Mouse (Mus musculus): ENCODE results near the gene Kdm6a. TPM values are rescaled to one million over a fixed set of nuclear protein-coding genes. Genes with fewer than 3 reads are reported as not detected.

Kdm6a gene
- total and polyA plus RNA-seq, 3 experiments: 19.6 to 20.1 TPM; not detected in 1

DNA sequence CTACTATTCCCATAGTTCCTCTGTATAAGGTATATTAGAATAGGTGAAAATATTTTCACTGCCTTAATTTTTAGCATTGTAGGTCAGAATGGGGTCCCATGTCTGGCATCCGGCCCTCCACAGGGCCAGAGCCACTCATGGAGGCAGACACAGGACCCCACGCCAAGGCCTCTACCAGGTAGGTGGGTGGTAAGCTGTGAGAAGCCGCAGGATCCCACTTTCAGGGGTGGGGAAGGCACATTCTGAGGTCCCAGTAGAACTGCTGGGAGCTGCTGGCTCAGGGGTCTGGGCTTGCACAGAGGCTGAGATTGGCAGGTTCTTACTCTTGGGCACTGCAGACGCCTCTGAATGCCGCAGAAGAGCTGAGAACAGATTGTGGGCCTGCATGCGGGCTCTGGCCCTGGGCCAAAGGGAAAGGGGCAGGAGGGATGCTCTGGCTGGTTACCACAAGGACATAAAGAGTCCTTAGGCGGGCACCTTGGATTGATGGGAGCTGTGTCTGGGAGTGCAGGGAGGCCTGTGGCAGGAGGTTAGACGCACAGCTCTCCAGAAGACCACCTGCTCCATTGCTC, 95.9 kb downstream of the Kdm6a start:
- DNase-seq (ENCODE audit: low read depth, low spot score): no peak
- Histone ChIP-seq H3K79me2 (ENCODE audit: control insufficient read depth, insufficient read depth, low read length, poor library complexity) (no peaks in the 10 kb centered on the region), H3K9ac (ENCODE audit: control insufficient read depth, low read depth, low read length, poor library complexity, severe bottlenecking) (no peak overlapping the region), H3K9me3 (replicated peaks; ENCODE audit: insufficient read depth, low read length) (no peaks in the 10 kb centered on the region), H3K36me3 (ENCODE audit: control insufficient read depth in 1 of 2, insufficient read depth in 2 of 2, low read length in 2 of 2) (peaks cover under 1 to 4% of the 10 kb centered on the region in 2 experiments; a peak in 3 of 4 replicates), H3K27ac (ENCODE audit: control insufficient read depth, low read depth, low read length) (no peak overlapping the region), H3K27me3 (ENCODE audit: control insufficient read depth in 1 of 2, insufficient read depth in 2 of 2, low read length in 2 of 2) (no peaks in the 10 kb centered on the region), H3K4me1 (ENCODE audit: control insufficient read depth in 1 of 2, insufficient read depth in 2 of 2, low read length in 2 of 2) (peaks cover 0 to 2% of the 10 kb centered on the region in 2 experiments; a peak in 1 of 4 replicates), H3K4me3 (ENCODE audit: control insufficient read depth in 1 of 2, insufficient read depth in 1 of 2, low read depth in 2 of 2, low read length in 2 of 2) (no peak overlapping the region)
- TF ChIP-seq JUND (IDR thresholded peaks at IDR 0.05; ENCODE audit: low read depth, low read length) (no peak), EP300 (IDR thresholded peaks at IDR 0.05; ENCODE audit: low read depth in 1 of 2, low read length in 2 of 2) (no peak), USF1 (IDR thresholded peaks at IDR 0.05; ENCODE audit: low read depth, low read length) (no peak), CHD2 (IDR thresholded peaks at IDR 0.05; ENCODE audit: low read length) (no peak), UBTF (IDR thresholded peaks at IDR 0.05; ENCODE audit: borderline replicate concordance, insufficient read depth, low read depth, low read length) (no peak), ETS1 (IDR thresholded peaks at IDR 0.05; ENCODE audit: low read depth, low read length) (no peak), POLR2AphosphoS5 (IDR thresholded peaks at IDR 0.05; ENCODE audit: borderline replicate concordance, low read depth, low read length) (no peak), BHLHE40 (IDR thresholded peaks at IDR 0.05; ENCODE audit: borderline replicate concordance, low read depth, low read length) (no peak), SIN3A (IDR thresholded peaks at IDR 0.05; ENCODE audit: low read length) (no peak), POLR2AphosphoS2 (IDR thresholded peaks at IDR 0.05; ENCODE audit: low read length) (no peak), CHD1 (IDR thresholded peaks at IDR 0.05; ENCODE audit: low read depth, low read length) (no peak)

- Histone ChIP-seq H3K27ac (ENCODE audit: control insufficient read depth, low read depth, low read length) (no peak overlapping the region), H3K9ac (ENCODE audit: control insufficient read depth, low read depth, low read length, poor library complexity, severe bottlenecking) (no peak overlapping the region), H3K27me3 (ENCODE audit: control insufficient read depth in 1 of 2, insufficient read depth in 2 of 2, low read length in 2 of 2) (no peaks in the 10 kb centered on the region), H3K36me3 (ENCODE audit: control insufficient read depth in 1 of 2, insufficient read depth in 2 of 2, low read length in 2 of 2) (peaks cover 0 to 30% of the 10 kb centered on the region in 2 experiments; a peak in 3 of 4 replicates), H3K9me3 (replicated peaks; ENCODE audit: insufficient read depth, low read length) (no peaks in the 10 kb centered on the region), H3K4me1 (ENCODE audit: control insufficient read depth in 1 of 2, insufficient read depth in 2 of 2, low read length in 2 of 2) (peaks cover 0 to 14% of the 10 kb centered on the region in 2 experiments; a peak in 2 of 4 replicates), H3K79me2 (ENCODE audit: control insufficient read depth, insufficient read depth, low read length, poor library complexity) (no peaks in the 10 kb centered on the region), H3K4me3 (ENCODE audit: control insufficient read depth in 1 of 2, insufficient read depth in 1 of 2, low read depth in 2 of 2, low read length in 2 of 2) (no peak overlapping the region)
- TF ChIP-seq TBP (IDR thresholded peaks at IDR 0.05; ENCODE audit: low read depth, low read length) (no peak), POLR2AphosphoS2 (IDR thresholded peaks at IDR 0.05; ENCODE audit: low read length) (no peak), ETS1 (IDR thresholded peaks at IDR 0.05; ENCODE audit: low read depth, low read length) (no peak), SMC3 (IDR thresholded peaks at IDR 0.05; ENCODE audit: low read depth, low read length) (no peak)
- DNase-seq (ENCODE audit: low read depth, low spot score): no peak
Observed at GRCm38 (mm10) chrX:18278561-18278960, 116.2 kb downstream of the Kdm6a start.

DNA sequence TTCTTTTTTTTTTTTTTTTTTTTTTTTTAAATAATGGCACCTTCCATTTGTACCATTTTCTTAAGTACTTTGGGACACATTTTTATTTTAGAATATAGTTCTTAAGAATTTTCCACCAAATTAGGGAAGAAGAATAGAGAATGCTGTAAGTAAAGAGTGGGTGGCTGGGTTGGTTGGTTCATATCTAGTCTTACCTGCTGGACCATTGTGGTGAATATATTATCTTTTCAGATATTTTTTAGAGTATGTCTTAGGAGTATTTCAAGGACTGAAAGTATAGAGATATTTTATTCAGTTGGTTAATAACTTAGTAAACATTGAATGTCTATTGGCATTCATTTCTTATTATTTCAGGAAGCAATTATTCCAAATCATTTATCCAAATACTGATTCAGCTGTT, 117.8 kb downstream of the Kdm6a start:
- H3K27me3 ChIP-seq (ENCODE audit: control insufficient read depth in 1 of 2, insufficient read depth in 2 of 2, low read length in 2 of 2): no peaks in the 10 kb centered on the region
- no peak overlapping the region for H3K4me3 ChIP-seq (ENCODE audit: control insufficient read depth in 1 of 2, insufficient read depth in 1 of 2, low read depth in 2 of 2, low read length in 2 of 2)
- peaks cover 0 to 23% of the 10 kb centered on the region in 2 experiments; a peak in 3 of 4 replicates for H3K36me3 ChIP-seq (ENCODE audit: control insufficient read depth in 1 of 2, insufficient read depth in 2 of 2, low read length in 2 of 2)
- peak; percentile 50 for DNase-seq (ENCODE audit: low read depth, low spot score)
- H3K9me3 ChIP-seq (replicated peaks; ENCODE audit: insufficient read depth, low read length): no peaks in the 10 kb centered on the region
- peaks cover 0 to 14% of the 10 kb centered on the region in 2 experiments; a peak in 2 of 4 replicates for H3K4me1 ChIP-seq (ENCODE audit: control insufficient read depth in 1 of 2, insufficient read depth in 2 of 2, low read length in 2 of 2)
- H3K9ac ChIP-seq (ENCODE audit: control insufficient read depth, low read depth, low read length, poor library complexity, severe bottlenecking): no peak overlapping the region
- TF ChIP-seq CTCF (IDR thresholded peaks at IDR 0.05 in 2 of 3, conservative IDR thresholded peaks at IDR 0.05 in 1 of 3; ENCODE audit: control insufficient read depth in 1 of 3, insufficient read depth in 1 of 3, low read depth in 2 of 3, low read length in 3 of 3, poor library complexity in 1 of 3, severe bottlenecking in 1 of 3) (no peak), MAX (IDR thresholded peaks at IDR 0.05; ENCODE audit: low read length) (no peak), GATA1 (IDR thresholded peaks at IDR 0.05; ENCODE audit: low read depth, low read length) (no peak), USF1 (IDR thresholded peaks at IDR 0.05; ENCODE audit: low read depth, low read length) (no peak), USF2 (IDR thresholded peaks at IDR 0.05; ENCODE audit: borderline replicate concordance in 1 of 2, insufficient read depth in 1 of 2, low read depth in 1 of 2, low read length in 2 of 2) (no peak), SIN3A (IDR thresholded peaks at IDR 0.05; ENCODE audit: low read length) (no peak), MYC (IDR thresholded peaks at IDR 0.05; ENCODE audit: low read depth, low read length) (no peak), TCF12 (IDR thresholded peaks at IDR 0.05; ENCODE audit: low read depth, low read length) (peak; percentile 37; the same call in 1 of the 2 replicates), EP300 (IDR thresholded peaks at IDR 0.05; ENCODE audit: low read depth in 1 of 2, low read length in 2 of 2) (peak; percentile 63 to 70), RAD21 (IDR thresholded peaks at IDR 0.05; ENCODE audit: low read depth, low read length) (no peak), TAL1 (IDR thresholded peaks at IDR 0.05; ENCODE audit: low read length) (0 out of 2 replicates have a peak, but pooled peaks have one; percentile 16), CHD2 (IDR thresholded peaks at IDR 0.05; ENCODE audit: low read length) (no peak), JUND (IDR thresholded peaks at IDR 0.05; ENCODE audit: low read depth, low read length) (no peak), ZC3H11A (IDR thresholded peaks at IDR 0.05; ENCODE audit: low read depth, low read length) (no peak), TBP (IDR thresholded peaks at IDR 0.05; ENCODE audit: low read depth, low read length) (no peak), ZNF384 (IDR thresholded peaks at IDR 0.05; ENCODE audit: low read depth, low read length) (peak; percentile 5; the same call in 1 of the 2 replicates), MYB (IDR thresholded peaks at IDR 0.05; ENCODE audit: low read depth, low read length) (no peak)
- H3K79me2 ChIP-seq (ENCODE audit: control insufficient read depth, insufficient read depth, low read length, poor library complexity): no peaks in the 10 kb centered on the region
- no peak overlapping the region for H3K27ac ChIP-seq (ENCODE audit: control insufficient read depth, low read depth, low read length)

Data from MEL (cell line).